Mouse (Mus musculus) liver, embryonic 16.5 days (tissue): ENCODE measurements around the gene Peli2. TPM values are rescaled to one million over a fixed set of nuclear protein-coding genes. Genes with fewer than 3 reads are reported as not detected.
A peak's percentile ranks its signal among the peaks of the same experiment; 100 is the strongest.
"Not testable (repeated sequence)": the region's sequence is repeated elsewhere in the genome, so short reads cannot be mapped to it uniquely, and the experiment has no call there.

Experiments used
- ATAC-seq: fragments of 200-750 bp; cut with Nextera tagmentation; 2 replicates; pipeline ENCODE4 v1.8.0; 2017; ENCODE audit warnings: low read depth, mild to moderate bottlenecking, moderate number of reproducible peaks, moderate library complexity
- H3K27ac ChIP-seq: fragments of 300-500 bp; sonication (generic); 2 replicates; pipeline ENCODE4 v1.5.1; 2014; ENCODE audit warnings: mild to moderate bottlenecking, low read length
- H3K27me3 ChIP-seq: fragments of 300-500 bp; sonication (generic); 2 replicates; pipeline ENCODE4 v1.6.1; 2014; ENCODE audit warnings: low read depth, low read length, mixed read lengths; ENCODE audit not compliant: control insufficient read depth, insufficient read depth
- H3K36me3 ChIP-seq: fragments of 300-500 bp; sonication (generic); 2 replicates; pipeline ENCODE4 v1.6.1; 2014; ENCODE audit warnings: mild to moderate bottlenecking; ENCODE audit not compliant: control insufficient read depth, insufficient read depth
- H3K4me1 ChIP-seq: fragments of 300-500 bp; sonication (generic); 2 replicates; pipeline ENCODE4 v1.6.1; 2014; ENCODE audit warnings: low read depth, low read length, mixed read lengths; ENCODE audit not compliant: control insufficient read depth
- H3K4me2 ChIP-seq: fragments of 300-500 bp; sonication (generic); 2 replicates; pipeline ENCODE4 v1.6.1; 2014; ENCODE audit warnings: low read depth, low read length, mixed read lengths
- H3K4me3 ChIP-seq: fragments of 300-500 bp; sonication (generic); 2 replicates; pipeline ENCODE4 v1.5.1; 2014; ENCODE audit warnings: low read depth, mild to moderate bottlenecking, low read length
- H3K9ac ChIP-seq: fragments of 300-500 bp; sonication (generic); 2 replicates; pipeline ENCODE4 v1.6.1; 2014; ENCODE audit warnings: low read depth, low read length
- H3K9me3 ChIP-seq: fragments of 300-500 bp; sonication (generic); replicated peaks from 2 replicates; pipeline ENCODE4 v1.6.1; 2016; ENCODE audit warnings: low read length; ENCODE audit not compliant: control insufficient read depth
- WGBS: fragments of 180-500 bp; shearing (Covaris S2); extraction: QIAGEN DNeasy Blood & Tissue Kit; methylation state at CpG from one replicate; pipeline ENCODE4 v1.1.7; 2014; ENCODE audit not compliant: insufficient replicate concordance; 5-methylcytosine and 5-hydroxymethylcytosine counted together
- polyA plus RNA-seq: library from polyadenylated mRNA; unstranded; fragments of >200 nt; fragmentation: Nextera tagmentation; extraction: Ambion mirVana; gene quantifications from 2 replicates; pipeline ENCODE4 v1.2.1, GENCODE M21; 2015

Peli2 gene
- 1.7 and 2.1 TPM in 2 replicates for polyA plus RNA-seq

GRCm38 (mm10) chr14:48120752-48121528, at the start of gene Peli2:
TSS of gene Peli2 (plus strand) at chr14:48120823.
- no peaks in the 10 kb centered on the region; the same call in 1 of the 2 replicates for H3K4me1 ChIP-seq
- H3K36me3 ChIP-seq = no peaks in the 10 kb centered on the region
- peak; percentile 73 for ATAC-seq
- under 1% methylated on average over 81 of the region's 117 CpGs for WGBS
- peak within 1 kb of the TSS; percentile 65 for H3K4me3 ChIP-seq
- H3K9me3 ChIP-seq = no peaks in the 10 kb centered on the region
- peaks cover 29% of the 10 kb centered on the region for H3K27me3 ChIP-seq
- H3K4me2 ChIP-seq = peak within 1 kb of the TSS; percentile 66
- H3K27ac ChIP-seq = peak within 1 kb of the TSS; percentile 38
- H3K9ac ChIP-seq = peak within 1 kb of the TSS; percentile 61

GRCm38 (mm10) chr14:48072104-48072503, 48.5 kb upstream of the Peli2 start:
- Histone ChIP-seq H3K4me3 (no peak overlapping the region), H3K4me1 (no peaks in the 10 kb centered on the region), H3K27ac (no peak overlapping the region), H3K4me2 (no peak overlapping the region), H3K36me3 (no peaks in the 10 kb centered on the region), H3K9ac (no peak overlapping the region), H3K27me3 (no peaks in the 10 kb centered on the region), H3K9me3 (no peaks in the 10 kb centered on the region)
- ATAC-seq = no peak
- WGBS = 39% methylated on average over 4 of the region's 4 CpGs

GRCm38 (mm10) chr14:48073247-48074161, 47.1 kb upstream of the Peli2 start:
- 39% methylated on average over 24 of the region's 24 CpGs for WGBS
- Histone ChIP-seq H3K36me3 (no peaks in the 10 kb centered on the region), H3K9ac (no peak overlapping the region), H3K27me3 (no peaks in the 10 kb centered on the region), H3K4me2 (no peak overlapping the region), H3K9me3 (no peaks in the 10 kb centered on the region), H3K4me3 (no peak overlapping the region), H3K27ac (no peak overlapping the region), H3K4me1 (no peaks in the 10 kb centered on the region)
- ATAC-seq = peak; percentile 61

- H3K4me3 ChIP-seq, H3K4me1 ChIP-seq, ATAC-seq, H3K4me2 ChIP-seq, H3K9me3 ChIP-seq, H3K27me3 ChIP-seq, H3K36me3 ChIP-seq, H3K27ac ChIP-seq, H3K9ac ChIP-seq: not testable (repeated sequence)
- 78% methylated on average over 17 of the region's 17 CpGs for WGBS
Measured at GRCm38 (mm10) chr14:48079574-48079973, 41.0 kb upstream of the Peli2 start.

- ATAC-seq = no peak
- H3K4me1 ChIP-seq = no peaks in the 10 kb centered on the region
- no peak overlapping the region for H3K27ac ChIP-seq
- no peaks in the 10 kb centered on the region for H3K27me3 ChIP-seq
- no peaks in the 10 kb centered on the region for H3K9me3 ChIP-seq
- WGBS = 36% methylated on average over 14 of the region's 14 CpGs
- no peak overlapping the region for H3K4me3 ChIP-seq
- H3K4me2 ChIP-seq = no peak overlapping the region
- no peaks in the 10 kb centered on the region for H3K36me3 ChIP-seq
- H3K9ac ChIP-seq = no peak overlapping the region
Measured at GRCm38 (mm10) chr14:48083836-48084812, 36.5 kb upstream of the Peli2 start.

- H3K4me3 ChIP-seq = no peak overlapping the region
- no peaks in the 10 kb centered on the region for H3K4me1 ChIP-seq
- no peak overlapping the region for H3K9ac ChIP-seq
- H3K27me3 ChIP-seq = no peaks in the 10 kb centered on the region
- H3K4me2 ChIP-seq = no peak overlapping the region
- WGBS = 51% methylated on average over 7 of the region's 7 CpGs
- no peak overlapping the region for H3K27ac ChIP-seq
- no peaks in the 10 kb centered on the region for H3K9me3 ChIP-seq
- H3K36me3 ChIP-seq = no peaks in the 10 kb centered on the region
- no peak for ATAC-seq
Measured at GRCm38 (mm10) chr14:48086682-48087297, 33.8 kb upstream of the Peli2 start.

- Histone ChIP-seq H3K27ac (no peak overlapping the region), H3K9me3 (no peaks in the 10 kb centered on the region), H3K4me2 (no peak overlapping the region), H3K9ac (no peak overlapping the region), H3K27me3 (no peaks in the 10 kb centered on the region), H3K36me3 (no peaks in the 10 kb centered on the region), H3K4me3 (no peak overlapping the region), H3K4me1 (no peaks in the 10 kb centered on the region)
- ATAC-seq = no peak
- 57% methylated on average over 8 of the region's 8 CpGs for WGBS
Measured at GRCm38 (mm10) chr14:48087298-48087830, 33.3 kb upstream of the Peli2 start.

GRCm38 (mm10) chr14:48090465-48090864, 30.2 kb upstream of the Peli2 start:
- H3K9ac ChIP-seq = no peak overlapping the region
- no peak overlapping the region for H3K4me2 ChIP-seq
- H3K36me3 ChIP-seq = no peaks in the 10 kb centered on the region
- no peak overlapping the region for H3K27ac ChIP-seq
- no peaks in the 10 kb centered on the region for H3K9me3 ChIP-seq
- H3K27me3 ChIP-seq = no peaks in the 10 kb centered on the region
- H3K4me1 ChIP-seq = no peaks in the 10 kb centered on the region
- no peak overlapping the region for H3K4me3 ChIP-seq
- no peak for ATAC-seq
- 35% methylated on average over 4 of the region's 4 CpGs for WGBS
